Mouse (Mus musculus): Measurements from ENCODE around the gene Gm4763. TPM values are rescaled to one million over a fixed set of nuclear protein-coding genes. Genes with fewer than 3 reads are reported as not detected.
"Not testable (repeated sequence)": the region's sequence is repeated elsewhere in the genome, so short reads cannot be mapped to it uniquely, and the experiment has no call there.

The Gm4763 gene
- polyA plus RNA-seq (2014; fragmentation: Nextera tagmentation; extraction: Ambion mirVana): not detected in 2 replicates

GRCm38 (mm10) chr7:24726808-24727207 is at the start of gene Gm4763:
Gene Gm4763, minus strand, starts transcription at chr7:24726908.
- H3K9me3 ChIP-seq (replicated peaks; ENCODE audit: control insufficient read depth, low read length); H3K27ac ChIP-seq (ENCODE audit: low read depth, low read length); ATAC-seq (replicated peaks; ENCODE audit: insufficient number of reproducible peaks, low FRiP score, low TSS enrichment); H3K9ac ChIP-seq (ENCODE audit: low read depth, low read length); H3K27me3 ChIP-seq (ENCODE audit: control insufficient read depth, insufficient read depth, low read length); H3K4me1 ChIP-seq (ENCODE audit: control insufficient read depth, insufficient read depth, low read length); H3K4me3 ChIP-seq (ENCODE audit: low read depth, low read length); H3K36me3 ChIP-seq (ENCODE audit: control insufficient read depth, insufficient read depth, low read length); H3K4me2 ChIP-seq: not testable (repeated sequence)
- 86% methylated on average over 11 of the region's 11 CpGs for WGBS (ENCODE audit: insufficient replicate concordance)

GRCm38 (mm10) chr7:24776145-24776544 is 49.4 kb upstream of the Gm4763 start:
- 66% methylated on average over 2 of the region's 2 CpGs for WGBS (ENCODE audit: insufficient replicate concordance)
- Histone ChIP-seq H3K27me3 (ENCODE audit: control insufficient read depth, insufficient read depth, low read length) (no peaks in the 10 kb centered on the region), H3K4me1 (ENCODE audit: control insufficient read depth, insufficient read depth, low read length) (no peaks in the 10 kb centered on the region), H3K9ac (ENCODE audit: low read depth, low read length) (no peak overlapping the region), H3K9me3 (replicated peaks; ENCODE audit: control insufficient read depth, low read length) (no peaks in the 10 kb centered on the region), H3K27ac (ENCODE audit: low read depth, low read length) (no peak overlapping the region), H3K36me3 (ENCODE audit: control insufficient read depth, insufficient read depth, low read length) (no peaks in the 10 kb centered on the region), H3K4me3 (ENCODE audit: low read depth, low read length) (no peak overlapping the region), H3K4me2 (no peak overlapping the region)
- no peak for ATAC-seq (replicated peaks; ENCODE audit: insufficient number of reproducible peaks, low FRiP score, low TSS enrichment)

- 32% methylated on average over 3 of the region's 3 CpGs for WGBS (ENCODE audit: insufficient replicate concordance)
- H3K9ac ChIP-seq (ENCODE audit: low read depth, low read length): no peak overlapping the region
- no peaks in the 10 kb centered on the region for H3K36me3 ChIP-seq (ENCODE audit: control insufficient read depth, insufficient read depth, low read length)
- H3K4me3 ChIP-seq (ENCODE audit: low read depth, low read length): no peak overlapping the region
- H3K4me1 ChIP-seq (ENCODE audit: control insufficient read depth, insufficient read depth, low read length): no peaks in the 10 kb centered on the region
- no peaks in the 10 kb centered on the region for H3K27me3 ChIP-seq (ENCODE audit: control insufficient read depth, insufficient read depth, low read length)
- no peak for ATAC-seq (replicated peaks; ENCODE audit: insufficient number of reproducible peaks, low FRiP score, low TSS enrichment)
- H3K9me3 ChIP-seq (replicated peaks; ENCODE audit: control insufficient read depth, low read length): no peaks in the 10 kb centered on the region
- no peak overlapping the region for H3K27ac ChIP-seq (ENCODE audit: low read depth, low read length)
- H3K4me2 ChIP-seq: no peak overlapping the region
Measured at GRCm38 (mm10) chr7:24773942-24774535, 47.3 kb upstream of the Gm4763 start.

GRCm38 (mm10) chr7:24771361-24771760 is 44.7 kb upstream of the Gm4763 start:
- H3K4me1 ChIP-seq (ENCODE audit: control insufficient read depth, insufficient read depth, low read length): no peaks in the 10 kb centered on the region
- no peak overlapping the region for H3K27ac ChIP-seq (ENCODE audit: low read depth, low read length)
- H3K27me3 ChIP-seq (ENCODE audit: control insufficient read depth, insufficient read depth, low read length): no peaks in the 10 kb centered on the region
- H3K4me3 ChIP-seq (ENCODE audit: low read depth, low read length): no peak overlapping the region
- no peaks in the 10 kb centered on the region for H3K9me3 ChIP-seq (replicated peaks; ENCODE audit: control insufficient read depth, low read length)
- H3K9ac ChIP-seq (ENCODE audit: low read depth, low read length): no peak overlapping the region
- no peak for ATAC-seq (replicated peaks; ENCODE audit: insufficient number of reproducible peaks, low FRiP score, low TSS enrichment)
- H3K4me2 ChIP-seq: no peak overlapping the region
- no peaks in the 10 kb centered on the region for H3K36me3 ChIP-seq (ENCODE audit: control insufficient read depth, insufficient read depth, low read length)

GRCm38 (mm10) chr7:24762574-24762973 is 35.9 kb upstream of the Gm4763 start:
- H3K27ac ChIP-seq (ENCODE audit: low read depth, low read length): no peak overlapping the region
- H3K36me3 ChIP-seq (ENCODE audit: control insufficient read depth, insufficient read depth, low read length): no peaks in the 10 kb centered on the region
- no peaks in the 10 kb centered on the region for H3K27me3 ChIP-seq (ENCODE audit: control insufficient read depth, insufficient read depth, low read length)
- H3K4me3 ChIP-seq (ENCODE audit: low read depth, low read length): no peak overlapping the region
- 85% methylated on average over 8 of the region's 8 CpGs for WGBS (ENCODE audit: insufficient replicate concordance)
- no peak overlapping the region for H3K9ac ChIP-seq (ENCODE audit: low read depth, low read length)
- no peaks in the 10 kb centered on the region for H3K4me1 ChIP-seq (ENCODE audit: control insufficient read depth, insufficient read depth, low read length)
- ATAC-seq (replicated peaks; ENCODE audit: insufficient number of reproducible peaks, low FRiP score, low TSS enrichment): no peak
- H3K4me2 ChIP-seq: no peak overlapping the region
- H3K9me3 ChIP-seq (replicated peaks; ENCODE audit: control insufficient read depth, low read length): no peaks in the 10 kb centered on the region

- no peaks in the 10 kb centered on the region for H3K4me1 ChIP-seq (ENCODE audit: control insufficient read depth, insufficient read depth, low read length)
- H3K4me2 ChIP-seq: no peak overlapping the region
- no peaks in the 10 kb centered on the region for H3K36me3 ChIP-seq (ENCODE audit: control insufficient read depth, insufficient read depth, low read length)
- no peak overlapping the region for H3K9ac ChIP-seq (ENCODE audit: low read depth, low read length)
- H3K27ac ChIP-seq (ENCODE audit: low read depth, low read length): no peak overlapping the region
- H3K9me3 ChIP-seq (replicated peaks; ENCODE audit: control insufficient read depth, low read length): no peaks in the 10 kb centered on the region
- 59% methylated on average over 6 of the region's 6 CpGs for WGBS (ENCODE audit: insufficient replicate concordance)
- no peak for ATAC-seq (replicated peaks; ENCODE audit: insufficient number of reproducible peaks, low FRiP score, low TSS enrichment)
- no peak overlapping the region for H3K4me3 ChIP-seq (ENCODE audit: low read depth, low read length)
- H3K27me3 ChIP-seq (ENCODE audit: control insufficient read depth, insufficient read depth, low read length): no peaks in the 10 kb centered on the region
Measured at GRCm38 (mm10) chr7:24761161-24761560, 34.5 kb upstream of the Gm4763 start.

GRCm38 (mm10) chr7:24760211-24760610 is 33.5 kb upstream of the Gm4763 start, which contains the start of gene Cd177:
Gene Cd177, minus strand, starts transcription at chr7:24760311.
- 65% methylated on average over 6 of the region's 6 CpGs for WGBS (ENCODE audit: insufficient replicate concordance)

GRCm38 (mm10) chr7:24758520-24758919 is 31.8 kb upstream of the Gm4763 start:
- H3K27ac ChIP-seq (ENCODE audit: low read depth, low read length): no peak overlapping the region
- H3K27me3 ChIP-seq (ENCODE audit: control insufficient read depth, insufficient read depth, low read length): no peaks in the 10 kb centered on the region
- no peak for ATAC-seq (replicated peaks; ENCODE audit: insufficient number of reproducible peaks, low FRiP score, low TSS enrichment)
- no peak overlapping the region for H3K4me2 ChIP-seq
- H3K9me3 ChIP-seq (replicated peaks; ENCODE audit: control insufficient read depth, low read length): no peaks in the 10 kb centered on the region
- H3K4me1 ChIP-seq (ENCODE audit: control insufficient read depth, insufficient read depth, low read length): no peaks in the 10 kb centered on the region
- H3K36me3 ChIP-seq (ENCODE audit: control insufficient read depth, insufficient read depth, low read length): no peaks in the 10 kb centered on the region
- no peak overlapping the region for H3K9ac ChIP-seq (ENCODE audit: low read depth, low read length)
- H3K4me3 ChIP-seq (ENCODE audit: low read depth, low read length): no peak overlapping the region
- 56% methylated on average over 1 of the region's 1 CpGs for WGBS (ENCODE audit: insufficient replicate concordance)

More at GRCm38 (mm10) chr7:24760211-24760610, 33.5 kb upstream of the Gm4763 start, which contains the start of gene Cd177:
- no peak within 1 kb of the TSS for H3K9ac ChIP-seq (ENCODE audit: low read depth, low read length)
- ATAC-seq (replicated peaks; ENCODE audit: insufficient number of reproducible peaks, low FRiP score, low TSS enrichment): no peak
- no peaks in the 10 kb centered on the region for H3K4me1 ChIP-seq (ENCODE audit: control insufficient read depth, insufficient read depth, low read length)
- H3K27me3 ChIP-seq (ENCODE audit: control insufficient read depth, insufficient read depth, low read length): no peaks in the 10 kb centered on the region
- no peak within 1 kb of the TSS for H3K4me3 ChIP-seq (ENCODE audit: low read depth, low read length)
- H3K9me3 ChIP-seq (replicated peaks; ENCODE audit: control insufficient read depth, low read length): no peaks in the 10 kb centered on the region
- H3K4me2 ChIP-seq: no peak within 1 kb of the TSS
- H3K27ac ChIP-seq (ENCODE audit: low read depth, low read length): no peak within 1 kb of the TSS
- H3K36me3 ChIP-seq (ENCODE audit: control insufficient read depth, insufficient read depth, low read length): no peaks in the 10 kb centered on the region

- Histone ChIP-seq H3K9me3 (replicated peaks; ENCODE audit: control insufficient read depth, low read length) (no peaks in the 10 kb centered on the region), H3K4me3 (ENCODE audit: low read depth, low read length) (no peak overlapping the region), H3K36me3 (ENCODE audit: control insufficient read depth, insufficient read depth, low read length) (no peaks in the 10 kb centered on the region), H3K4me1 (ENCODE audit: control insufficient read depth, insufficient read depth, low read length) (no peaks in the 10 kb centered on the region), H3K9ac (ENCODE audit: low read depth, low read length) (no peak overlapping the region), H3K27me3 (ENCODE audit: control insufficient read depth, insufficient read depth, low read length) (no peaks in the 10 kb centered on the region; the same call in 1 of the 2 replicates), H3K4me2 (no peak overlapping the region), H3K27ac (ENCODE audit: low read depth, low read length) (no peak overlapping the region)
- 66% methylated on average over 5 of the region's 5 CpGs for WGBS (ENCODE audit: insufficient replicate concordance)
- ATAC-seq (replicated peaks; ENCODE audit: insufficient number of reproducible peaks, low FRiP score, low TSS enrichment): no peak
Measured at GRCm38 (mm10) chr7:24753476-24753875, 26.8 kb upstream of the Gm4763 start.
